Mouse (Mus musculus) adrenal gland, postnatal 4 days (tissue): ENCODE measurements around the gene Ryr1. TPM values are rescaled to one million over a fixed set of nuclear protein-coding genes. Genes with fewer than 3 reads are reported as not detected.
"Not testable (repeated sequence)": the region's sequence is repeated elsewhere in the genome, so short reads cannot be mapped to it uniquely, and the experiment has no call there.

Experiments used
- DNase-seq, 2 experiments: peaks; one replicate each; pipeline ENCODE4 v3.0.0; 2021 to 2022; ENCODE audit warnings: low spot score in 2 of 2, mixed read lengths in 2 of 2
- total RNA-seq, 2 experiments: library from RNA; stranded (reverse); gene quantifications; 2 replicates each; pipeline ENCODE4 v1.2.3; 2021

Gene Ryr1
- total RNA-seq, 2 experiments from 2014 or later, result 5.9 to 15.1 TPM

GRCm38 (mm10) chr7:28992997-28993396 is 132.0 kb downstream of the Ryr1 start:
- no peak for DNase-seq

GRCm38 (mm10) chr7:28991616-28992015 is 133.4 kb downstream of the Ryr1 start:
- DNase-seq, result no peak

- DNase-seq, result no peak
Measured at GRCm38 (mm10) chr7:28990766-28991273, 134.2 kb downstream of the Ryr1 start.

- DNase-seq, result no peak
Measured at GRCm38 (mm10) chr7:28985207-28985606, 139.8 kb downstream of the Ryr1 start.

- no peak for DNase-seq
Measured at GRCm38 (mm10) chr7:28984452-28984851, 140.5 kb downstream of the Ryr1 start.

- DNase-seq, result no peak
Measured at GRCm38 (mm10) chr7:28983849-28984248, 141.1 kb downstream of the Ryr1 start.

GRCm38 (mm10) chr7:28983141-28983564 is 141.8 kb downstream of the Ryr1 start:
- DNase-seq, result no peak

- no peak for DNase-seq
Measured at GRCm38 (mm10) chr7:28982274-28983013, 142.5 kb downstream of the Ryr1 start.

GRCm38 (mm10) chr7:28981651-28982273 is 143.2 kb downstream of the Ryr1 start, which contains the start of the genes Eif3k and Map4k1:
Gene Eif3k (minus strand): TSS chr7:28981864.
Gene Map4k1 (plus strand): TSS chr7:28982050.
- DNase-seq, result peak; percentile 78 to 93

GRCm38 (mm10) chr7:28977556-28977955 is 147.4 kb downstream of the Ryr1 start:
- DNase-seq, result no peak

- DNase-seq, result no peak
Measured at GRCm38 (mm10) chr7:28973025-28973424, 152.0 kb downstream of the Ryr1 start.

- peak; percentile 49 to 63 for DNase-seq
Measured at GRCm38 (mm10) chr7:28972542-28972985, 152.4 kb downstream of the Ryr1 start.

GRCm38 (mm10) chr7:28971770-28972269 is 153.2 kb downstream of the Ryr1 start:
- DNase-seq, result no peak

GRCm38 (mm10) chr7:28971029-28971428 is 153.9 kb downstream of the Ryr1 start:
- no peak for DNase-seq

GRCm38 (mm10) chr7:28969672-28970394 is 155.1 kb downstream of the Ryr1 start:
- no peak for DNase-seq

GRCm38 (mm10) chr7:28969271-28969670 is 155.7 kb downstream of the Ryr1 start:
- DNase-seq, result no peak

GRCm38 (mm10) chr7:28968120-28968519 is 156.9 kb downstream of the Ryr1 start:
- not testable (repeated sequence) for DNase-seq

- no peak for DNase-seq
Measured at GRCm38 (mm10) chr7:28966751-28967505, 158.1 kb downstream of the Ryr1 start.

- DNase-seq, result no peak
Measured at GRCm38 (mm10) chr7:28966181-28966580, 158.8 kb downstream of the Ryr1 start.

GRCm38 (mm10) chr7:28965346-28965840 is 159.6 kb downstream of the Ryr1 start:
- DNase-seq, result no peak
